Mouse (Mus musculus) lung, postnatal 10 days (tissue): ENCODE results near the gene Oaz1.
A peak's percentile ranks its signal among the peaks of the same experiment; 100 is the strongest.
"Not testable (repeated sequence)": the region's sequence is repeated elsewhere in the genome, so short reads cannot be mapped to it uniquely, and the experiment has no call there.

ENCODE experiments used
- DNase-seq: peaks from one replicate; pipeline ENCODE4 v3.0.0; 2021

Gene Oaz1

GRCm38 (mm10) chr10:80823847-80824643 is 2.4 kb upstream of the Oaz1 start:
- DNase-seq: no peak

- DNase-seq: no peak
Observed at GRCm38 (mm10) chr10:80824827-80825226, 1.6 kb upstream of the Oaz1 start.

- no peak for DNase-seq
Observed at GRCm38 (mm10) chr10:80827063-80827869, 810 bp downstream of the Oaz1 start.

GRCm38 (mm10) chr10:80827870-80828420 is 1.5 kb downstream of the Oaz1 start:
- no peak for DNase-seq

- DNase-seq: not testable (repeated sequence)
Observed at GRCm38 (mm10) chr10:80828587-80828986, 2.1 kb downstream of the Oaz1 start.

- no peak for DNase-seq
Observed at GRCm38 (mm10) chr10:80829359-80830278, 3.2 kb downstream of the Oaz1 start.

GRCm38 (mm10) chr10:80831136-80831535 is 4.7 kb downstream of the Oaz1 start:
- peak; percentile 85 for DNase-seq

- no peak for DNase-seq
Observed at GRCm38 (mm10) chr10:80832818-80833217, 6.4 kb downstream of the Oaz1 start.

- DNase-seq: no peak
Observed at GRCm38 (mm10) chr10:80835617-80836016, 9.2 kb downstream of the Oaz1 start.

- DNase-seq: no peak
Observed at GRCm38 (mm10) chr10:80836949-80837379, 10.5 kb downstream of the Oaz1 start.

GRCm38 (mm10) chr10:80837827-80838226 is 11.4 kb downstream of the Oaz1 start:
- no peak for DNase-seq

GRCm38 (mm10) chr10:80838346-80838912 is 12.0 kb downstream of the Oaz1 start:
- DNase-seq: no peak

- DNase-seq: no peak
Observed at GRCm38 (mm10) chr10:80839848-80840247, 13.4 kb downstream of the Oaz1 start.

GRCm38 (mm10) chr10:80841685-80842084 is 15.2 kb downstream of the Oaz1 start:
- no peak for DNase-seq

- DNase-seq: no peak
Observed at GRCm38 (mm10) chr10:80842334-80842733, 15.9 kb downstream of the Oaz1 start.

- no peak for DNase-seq
Observed at GRCm38 (mm10) chr10:80843087-80843930, 16.9 kb downstream of the Oaz1 start.

GRCm38 (mm10) chr10:80843931-80844547 is 17.6 kb downstream of the Oaz1 start, which contains the start of gene Lingo3:
Gene Lingo3, minus strand, starts transcription at chr10:80844039.
- DNase-seq: no peak

GRCm38 (mm10) chr10:80845055-80845693 is 18.7 kb downstream of the Oaz1 start:
- no peak for DNase-seq

- no peak for DNase-seq
Observed at GRCm38 (mm10) chr10:80845732-80846131, 19.3 kb downstream of the Oaz1 start.

- DNase-seq: peak; percentile 80
Observed at GRCm38 (mm10) chr10:80848571-80848970, 22.1 kb downstream of the Oaz1 start.
